Mouse (Mus musculus) myocyte (in vitro differentiated cells): Measurements from ENCODE around the gene Tbxas1.

Experiments used
- CEBPB ChIP-seq: IDR thresholded peaks from 2 replicates; pipeline ENCODE4 v1.6.1; 2011; ENCODE audit warnings: mild to moderate bottlenecking, moderate library complexity; ENCODE audit not compliant: poor library complexity, insufficient read depth, severe bottlenecking
- MAX ChIP-seq: IDR thresholded peaks from one replicate; pipeline ENCODE4 v1.6.1; 2011; ENCODE audit warnings: low read depth, mild to moderate bottlenecking, control low read depth
- MYOD1 ChIP-seq, 3 experiments: IDR thresholded peaks; one replicate each; pipeline ENCODE4 v1.6.1; 2011; ENCODE audit warnings: control low read depth in 2 of 3, low read depth in 2 of 3, mild to moderate bottlenecking in 2 of 3, moderate library complexity in 1 of 3; ENCODE audit not compliant: insufficient read length in 2 of 3, control insufficient read depth in 1 of 3
- MYOG ChIP-seq, 3 experiments: IDR thresholded peaks; one replicate each; pipeline ENCODE4 v1.6.1; 2011; ENCODE audit warnings: control low read depth in 2 of 3, low read depth in 2 of 3, mild to moderate bottlenecking in 2 of 3; ENCODE audit not compliant: insufficient read length in 2 of 3, control insufficient read depth in 1 of 3, insufficient read depth in 1 of 3
- POLR2A ChIP-seq: IDR thresholded peaks from one replicate; pipeline ENCODE4 v1.6.1; 2011; ENCODE audit warnings: low read depth, mild to moderate bottlenecking, control low read depth, moderate library complexity; ENCODE audit not compliant: insufficient read length
- POLR2AphosphoS2 ChIP-seq: IDR thresholded peaks from one replicate; pipeline ENCODE4 v1.6.1; 2011; ENCODE audit warnings: low read depth, control low read depth; ENCODE audit not compliant: insufficient read length
- REST ChIP-seq: IDR thresholded peaks from one replicate; pipeline ENCODE4 v1.6.1; 2011; ENCODE audit warnings: mild to moderate bottlenecking, control low read depth, moderate library complexity; ENCODE audit not compliant: insufficient read depth, insufficient read length
- TCF12 ChIP-seq: IDR thresholded peaks from one replicate; pipeline ENCODE4 v1.6.1; 2011; ENCODE audit warnings: mild to moderate bottlenecking, control low read depth; ENCODE audit not compliant: poor library complexity, insufficient read depth, severe bottlenecking
- TCF3 ChIP-seq: IDR thresholded peaks from one replicate; pipeline ENCODE4 v1.6.1; 2011; ENCODE audit warnings: low read depth, control low read depth; ENCODE audit not compliant: insufficient read length
- USF1 ChIP-seq: IDR thresholded peaks from one replicate; pipeline ENCODE4 v1.6.1; 2011; ENCODE audit warnings: low read depth, mild to moderate bottlenecking, control low read depth, moderate library complexity

GRCm38 (mm10) chr6:38982656-38983055 lies 107.5 kb downstream of the Tbxas1 start:
- TF ChIP-seq POLR2A: no peak
- TF ChIP-seq CEBPB: no peak
- no peak for TF ChIP-seq POLR2AphosphoS2
- no peak for TF ChIP-seq TCF12
- TF ChIP-seq MYOD1 (IDR thresholded peaks at IDR 0.05; ENCODE audit: control insufficient read depth in 1 of 3, insufficient read length in 2 of 3, low read depth in 2 of 3): no peak
- no peak for TF ChIP-seq REST
- TF ChIP-seq MYOG (IDR thresholded peaks at IDR 0.05; ENCODE audit: control insufficient read depth in 1 of 3, insufficient read depth in 1 of 3, insufficient read length in 2 of 3, low read depth in 2 of 3): no peak
- no peak for TF ChIP-seq USF1
- TF ChIP-seq TCF3: no peak
- no peak for TF ChIP-seq MAX
